Mouse (Mus musculus) small intestine, adult 2 months (tissue): ENCODE results near the gene Rasef. TPM values are rescaled to one million over a fixed set of nuclear protein-coding genes. Genes with fewer than 3 reads are reported as not detected.

Experiments used
- H3K27ac ChIP-seq: fragments of 200-500 bp; 2 replicates; pipeline ENCODE4 v1.5.1; 2012; ENCODE audit warnings: low read depth, low read length, control low read depth, inconsistent platforms; ENCODE audit not compliant: insufficient read depth
- H3K27me3 ChIP-seq: fragments of 200-500 bp; 2 replicates; pipeline ENCODE4 v1.6.1; 2012; ENCODE audit warnings: mild to moderate bottlenecking, moderate library complexity, low read length, inconsistent platforms; ENCODE audit not compliant: control insufficient read depth, insufficient read depth
- H3K36me3 ChIP-seq: fragments of 200-500 bp; 2 replicates; pipeline ENCODE4 v1.6.1; 2012; ENCODE audit warnings: mild to moderate bottlenecking, low read length, control low read depth, inconsistent platforms; ENCODE audit not compliant: control insufficient read depth, insufficient read depth
- H3K4me1 ChIP-seq: fragments of 200-500 bp; 2 replicates; pipeline ENCODE4 v1.6.1; 2012; ENCODE audit warnings: low read length, inconsistent platforms, mixed read lengths; ENCODE audit not compliant: control insufficient read depth, insufficient read depth, insufficient read length
- H3K4me3 ChIP-seq: fragments of 200-500 bp; 2 replicates; pipeline ENCODE4 v1.5.1; 2012; ENCODE audit warnings: low read depth, mild to moderate bottlenecking, control low read depth, inconsistent platforms, low read length, moderate library complexity
- CTCF ChIP-seq: fragments of 200-500 bp; IDR thresholded peaks from 2 replicates; pipeline ENCODE4 v1.5.1; 2012; ENCODE audit warnings: low read depth, mild to moderate bottlenecking, control low read depth, inconsistent platforms, low read length, moderate library complexity, mixed read lengths; ENCODE audit not compliant: insufficient replicate concordance, insufficient read length; ENCODE audit errors: extremely low read depth
- POLR2A ChIP-seq: fragments of 200-500 bp; IDR thresholded peaks from 2 replicates; pipeline ENCODE4 v1.6.1; 2012; ENCODE audit warnings: low read depth, mild to moderate bottlenecking, control low read depth, inconsistent platforms, low read length, moderate library complexity
- WGBS: fragments of 180-500 bp; shearing (Covaris S2); methylation state at CpG from one replicate; pipeline ENCODE4 v1.1.7; 2018; 5-methylcytosine and 5-hydroxymethylcytosine counted together
- polyA plus RNA-seq: library from polyadenylated mRNA; depleted of rRNA; stranded (reverse); fragments of >200 nt; gene quantifications from 2 replicates; pipeline ENCODE4 v1.2.3, GENCODE M21; 2012

Rasef gene
- polyA plus RNA-seq, 1 experiment: 3.9 TPM

DNA sequence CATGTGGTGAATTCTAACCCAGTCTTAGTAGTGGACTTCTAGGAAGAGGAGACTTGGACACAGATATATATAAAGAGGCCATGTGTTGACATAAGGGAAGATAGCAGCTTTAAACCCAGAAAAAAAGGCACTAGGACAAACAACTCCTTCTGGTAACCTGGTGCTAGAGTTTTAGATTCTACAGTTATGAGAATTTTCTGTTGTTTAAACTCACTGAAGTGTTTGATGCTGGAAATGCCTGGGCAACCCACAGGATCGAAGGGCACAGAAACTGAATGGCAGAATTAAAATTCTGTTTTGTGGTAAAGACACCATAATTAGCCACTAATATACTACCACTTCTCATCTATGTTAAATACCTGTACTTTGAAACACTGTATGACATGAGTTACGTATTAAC is 15.5 kb downstream of the Rasef start:
- Histone ChIP-seq H3K36me3 (no peaks in the 10 kb centered on the region), H3K27me3 (no peaks in the 10 kb centered on the region), H3K4me3 (no peak overlapping the region), H3K4me1 (peaks cover 4% of the 10 kb centered on the region; the same call in 1 of the 2 replicates), H3K27ac (no peak overlapping the region)
- WGBS: 38% methylated on average over 2 of the region's 2 CpGs
- no peak for TF ChIP-seq CTCF
- no peak for TF ChIP-seq POLR2A

DNA sequence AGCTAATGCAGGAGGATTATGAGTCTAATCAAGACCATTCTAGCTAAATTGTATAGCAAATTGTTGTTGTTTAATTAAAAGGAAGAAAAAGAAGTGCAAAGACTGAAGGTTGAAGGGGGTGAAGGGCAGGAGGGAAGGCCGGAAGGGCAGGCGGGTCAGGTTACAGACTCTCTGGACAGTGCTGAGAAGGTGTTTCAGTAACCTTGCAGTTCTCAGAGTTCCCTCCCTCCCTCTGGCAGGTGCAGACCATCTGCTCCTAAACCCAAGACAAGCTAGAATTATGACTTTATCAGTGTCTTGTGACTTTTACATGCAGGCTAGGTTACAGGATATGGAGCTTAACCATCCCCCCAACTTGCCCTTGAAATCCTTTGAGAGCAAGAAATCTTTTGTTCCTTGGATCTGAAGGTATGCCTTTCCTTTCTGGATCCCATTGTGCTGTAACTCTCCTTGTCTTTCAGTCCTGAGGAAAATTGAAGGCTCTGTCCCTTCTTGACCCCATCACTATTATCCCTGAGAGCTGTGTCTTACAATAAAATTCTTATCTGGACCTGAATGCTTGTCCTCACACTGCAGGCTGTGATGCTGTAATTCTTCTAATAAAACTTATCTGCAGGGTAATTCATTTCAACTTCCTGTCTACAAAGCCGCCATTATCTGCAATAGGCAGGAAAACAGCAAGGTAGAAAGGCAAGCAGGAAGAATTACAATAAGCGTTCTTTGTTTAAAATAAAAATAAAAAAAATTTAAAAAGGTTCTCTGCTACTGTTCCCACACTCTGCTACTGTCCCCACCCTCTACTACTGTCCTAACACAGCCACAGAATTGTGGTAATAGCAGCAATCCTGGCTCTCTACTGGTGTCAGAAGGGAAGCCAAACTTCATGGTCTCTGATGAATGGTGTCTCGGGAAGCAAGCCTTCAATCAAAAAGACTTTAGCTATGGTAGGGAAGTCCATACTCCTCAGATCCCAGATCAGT is 16.7 kb downstream of the Rasef start:
- TF ChIP-seq POLR2A (no peak), CTCF (no peak)
- Histone ChIP-seq H3K4me1 (peaks cover 4% of the 10 kb centered on the region; the same call in 1 of the 2 replicates), H3K36me3 (peaks cover 1% of the 10 kb centered on the region; the same call in 1 of the 2 replicates), H3K27me3 (no peaks in the 10 kb centered on the region), H3K4me3 (no peak overlapping the region), H3K27ac (peak overlapping the region; percentile 47; the same call in 1 of the 2 replicates)
- 26% methylated on average over 5 of the region's 5 CpGs for WGBS

DNA sequence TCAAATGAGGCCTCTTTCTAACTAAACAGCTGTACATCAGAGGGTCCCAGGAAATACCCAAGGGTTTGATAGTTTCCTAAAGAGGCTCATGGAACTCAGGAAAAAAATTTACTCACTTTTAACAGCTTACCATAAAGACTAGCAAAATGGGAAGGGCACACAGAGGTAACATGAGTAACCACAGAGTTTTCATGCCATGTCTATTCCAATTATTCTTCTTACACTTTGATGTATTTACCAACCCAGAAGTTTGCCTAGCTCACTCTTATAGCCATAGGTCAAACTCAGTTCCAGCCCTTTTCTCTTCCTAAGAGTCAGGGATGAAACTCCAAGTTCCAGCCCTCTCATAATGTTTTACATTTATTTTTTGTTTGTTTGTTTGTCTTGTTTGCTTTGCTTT is 18.8 kb downstream of the Rasef start:
- H3K27me3 ChIP-seq: no peaks in the 10 kb centered on the region
- peaks cover 3% of the 10 kb centered on the region; the same call in 1 of the 2 replicates for H3K36me3 ChIP-seq
- H3K4me3 ChIP-seq: no peak overlapping the region
- TF ChIP-seq POLR2A: no peak
- no peak for TF ChIP-seq CTCF
- H3K27ac ChIP-seq: no peak overlapping the region
- peaks cover 4% of the 10 kb centered on the region for H3K4me1 ChIP-seq

DNA sequence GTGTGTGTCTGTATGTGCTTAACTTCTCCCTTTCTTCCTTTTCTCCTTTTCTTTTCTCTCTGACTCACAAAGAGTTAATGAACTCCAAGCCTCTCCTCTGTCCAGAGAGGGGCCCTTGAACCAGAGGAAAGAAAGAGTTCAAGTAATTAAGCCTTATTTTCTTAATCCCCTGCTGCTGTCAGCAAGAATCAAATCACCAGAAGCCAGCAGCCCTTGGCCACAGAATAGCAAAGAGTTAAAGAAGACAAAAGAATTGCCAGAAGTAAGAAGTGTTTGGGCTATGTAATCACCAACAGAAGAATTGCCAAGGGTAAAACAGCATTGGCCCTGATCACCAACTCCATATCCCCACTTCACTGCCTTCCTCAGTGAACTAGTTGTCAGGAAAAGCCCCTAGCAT is 20.2 kb downstream of the Rasef start:
- Histone ChIP-seq H3K36me3 (peaks cover 3% of the 10 kb centered on the region; the same call in 1 of the 2 replicates), H3K27me3 (no peaks in the 10 kb centered on the region), H3K4me3 (no peak overlapping the region), H3K4me1 (peaks cover 4% of the 10 kb centered on the region), H3K27ac (no peak overlapping the region)
- no peak for TF ChIP-seq POLR2A
- no peak for TF ChIP-seq CTCF

DNA sequence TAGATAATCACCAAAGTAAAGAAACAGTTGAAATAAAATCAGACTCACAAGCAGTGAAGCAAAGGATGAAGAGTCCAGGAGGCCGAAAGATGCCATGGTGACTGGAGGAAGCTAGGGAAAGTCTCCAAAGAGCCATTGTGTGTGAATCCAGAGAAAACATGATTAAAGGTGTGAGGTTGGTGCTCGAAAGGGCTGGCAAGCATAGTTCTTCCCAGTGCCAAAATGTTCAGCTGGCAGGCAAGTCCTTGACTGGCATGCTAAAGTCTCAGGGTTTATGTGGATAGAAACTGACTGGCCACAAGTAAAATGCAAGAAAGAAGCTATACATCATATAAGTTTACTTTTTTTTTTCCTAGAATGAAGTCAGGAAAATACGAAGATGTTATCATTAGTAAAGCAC is 22.6 kb downstream of the Rasef start:
- Histone ChIP-seq H3K36me3 (peaks cover 3% of the 10 kb centered on the region; the same call in 1 of the 2 replicates), H3K27me3 (no peaks in the 10 kb centered on the region), H3K27ac (no peak overlapping the region), H3K4me3 (no peak overlapping the region), H3K4me1 (no peaks in the 10 kb centered on the region; the same call in 1 of the 2 replicates)
- WGBS: 76% methylated on average over 3 of the region's 3 CpGs
- TF ChIP-seq POLR2A: no peak
- no peak for TF ChIP-seq CTCF

DNA sequence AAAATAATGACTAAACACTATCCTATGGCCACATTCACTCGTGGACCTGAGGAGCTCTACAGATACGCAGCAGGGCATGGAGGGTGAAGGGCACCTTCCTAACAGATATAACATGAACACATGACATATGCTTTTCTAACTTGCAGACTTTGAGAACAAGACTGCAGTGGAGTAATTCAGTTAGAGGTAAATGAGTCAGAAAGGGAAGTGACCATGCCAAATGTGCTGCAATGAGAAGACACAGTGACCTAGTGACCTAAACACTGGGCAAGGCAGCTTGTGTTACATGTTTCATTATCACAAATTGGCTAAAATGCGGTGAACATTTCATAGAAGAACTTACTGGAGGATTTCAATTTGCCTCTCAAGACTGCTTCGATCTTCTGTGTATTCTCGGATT is 42.6 kb downstream of the Rasef start:
- Histone ChIP-seq H3K27me3 (no peaks in the 10 kb centered on the region), H3K36me3 (0 out of 2 replicates have a peak, but pooled peaks cover 3% of the 10 kb centered on the region), H3K27ac (no peak overlapping the region), H3K4me3 (no peak overlapping the region), H3K4me1 (no peaks in the 10 kb centered on the region)
- WGBS: 85% methylated on average over 5 of the region's 5 CpGs
- TF ChIP-seq CTCF (no peak), POLR2A (no peak)

DNA sequence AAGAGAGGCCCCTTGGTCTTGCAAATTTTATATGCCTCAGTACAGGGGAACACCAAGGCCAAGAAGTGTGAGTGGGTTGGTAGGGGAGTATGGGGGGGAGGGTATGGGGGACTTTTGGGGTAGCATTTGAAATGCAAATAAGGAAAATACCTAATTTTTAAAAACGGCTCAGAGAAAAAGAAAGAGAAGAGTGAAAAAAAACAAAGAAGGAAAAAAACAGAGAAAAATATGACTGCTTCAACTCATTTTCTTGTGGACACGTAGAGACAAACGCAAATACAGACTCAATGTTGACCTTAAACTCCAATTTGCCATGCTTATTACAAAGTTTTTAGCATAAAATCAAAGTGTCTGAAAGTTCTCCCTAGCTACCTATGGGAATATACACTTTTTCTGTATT is 51.4 kb downstream of the Rasef start:
- TF ChIP-seq POLR2A (no peak), CTCF (no peak)
- Histone ChIP-seq H3K27ac (no peak overlapping the region), H3K27me3 (no peaks in the 10 kb centered on the region), H3K4me3 (no peak overlapping the region), H3K4me1 (no peaks in the 10 kb centered on the region), H3K36me3 (peaks cover 8% of the 10 kb centered on the region)
- WGBS: 86% methylated on average over 3 of the region's 3 CpGs

DNA sequence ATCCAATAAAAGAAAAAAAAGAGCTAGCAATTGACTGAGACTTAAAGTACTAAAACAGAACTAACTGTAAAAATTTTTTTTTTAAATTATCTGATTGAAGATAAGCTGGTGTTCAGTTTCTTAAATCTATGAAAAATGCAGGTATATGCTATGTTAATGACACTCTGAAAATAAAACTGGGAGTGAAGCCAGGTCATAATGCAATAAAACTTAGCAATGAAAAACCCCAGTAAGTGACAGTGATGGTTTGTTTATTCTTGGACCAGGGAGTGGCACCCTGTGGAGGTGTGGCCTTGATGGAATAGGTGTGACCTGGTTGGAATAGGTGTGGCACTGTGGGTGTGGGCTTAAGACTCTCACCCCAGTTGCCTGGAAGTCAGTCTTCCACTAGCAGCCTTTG is 71.0 kb downstream of the Rasef start:
- Histone ChIP-seq H3K27ac (no peak overlapping the region), H3K4me3 (no peak overlapping the region), H3K27me3 (no peaks in the 10 kb centered on the region), H3K36me3 (peaks cover 4% of the 10 kb centered on the region; the same call in 1 of the 2 replicates), H3K4me1 (no peaks in the 10 kb centered on the region; the same call in 1 of the 2 replicates)
- TF ChIP-seq POLR2A: no peak
- no peak for TF ChIP-seq CTCF
